Mouse (Mus musculus): ENCODE data around the gene Hcfc1. TPM values are rescaled to one million over a fixed set of nuclear protein-coding genes. Genes with fewer than 3 reads are reported as not detected.

Gene Hcfc1
- polyA plus RNA-seq, 1 experiment: 34.3 TPM

- Histone ChIP-seq H3K36me3 (ENCODE audit: control insufficient read depth, insufficient read depth, low read length) (no peaks in the 10 kb centered on the region), H3K4me3 (ENCODE audit: insufficient read depth, low read depth, low read length) (no peak overlapping the region), H3K27ac (ENCODE audit: insufficient read depth, low read depth, low read length) (no peak overlapping the region), H3K4me1 (ENCODE audit: control insufficient read depth, insufficient read depth, low read length) (no peaks in the 10 kb centered on the region), H3K27me3 (replicated peaks; ENCODE audit: control insufficient read depth, insufficient read depth, low read length) (no peaks in the 10 kb centered on the region)
- TF ChIP-seq CTCF (conservative IDR thresholded peaks at IDR 0.05; ENCODE audit: insufficient read depth, insufficient read length, low read depth, low read length) (no peak), POLR2A (IDR thresholded peaks at IDR 0.05; ENCODE audit: low read depth, low read length) (no peak)
- DNase-seq: peak; percentile 16
- WGBS: 46% methylated on average over 6 of the region's 6 CpGs
Measured at GRCm38 (mm10) chrX:73946896-73947295, 19.3 kb downstream of the Hcfc1 start.

- WGBS: 59% methylated on average over 2 of the region's 2 CpGs
- no peak for TF ChIP-seq POLR2A (IDR thresholded peaks at IDR 0.05; ENCODE audit: low read depth, low read length)
- TF ChIP-seq CTCF (conservative IDR thresholded peaks at IDR 0.05; ENCODE audit: insufficient read depth, insufficient read length, low read depth, low read length): no peak
- Histone ChIP-seq H3K27me3 (replicated peaks; ENCODE audit: control insufficient read depth, insufficient read depth, low read length) (no peaks in the 10 kb centered on the region), H3K27ac (ENCODE audit: insufficient read depth, low read depth, low read length) (no peak overlapping the region), H3K4me3 (ENCODE audit: insufficient read depth, low read depth, low read length) (no peak overlapping the region), H3K36me3 (ENCODE audit: control insufficient read depth, insufficient read depth, low read length) (no peaks in the 10 kb centered on the region), H3K4me1 (ENCODE audit: control insufficient read depth, insufficient read depth, low read length) (no peaks in the 10 kb centered on the region)
- no peak for DNase-seq
Measured at GRCm38 (mm10) chrX:73942294-73942693, 23.9 kb downstream of the Hcfc1 start.

- DNase-seq: no peak
- 68% methylated on average over 2 of the region's 2 CpGs for WGBS
- no peaks in the 10 kb centered on the region for H3K27me3 ChIP-seq (replicated peaks; ENCODE audit: control insufficient read depth, insufficient read depth, low read length)
- no peaks in the 10 kb centered on the region for H3K36me3 ChIP-seq (ENCODE audit: control insufficient read depth, insufficient read depth, low read length)
- H3K27ac ChIP-seq (ENCODE audit: insufficient read depth, low read depth, low read length): no peak overlapping the region
- no peak for TF ChIP-seq POLR2A (IDR thresholded peaks at IDR 0.05; ENCODE audit: low read depth, low read length)
- TF ChIP-seq CTCF (conservative IDR thresholded peaks at IDR 0.05; ENCODE audit: insufficient read depth, insufficient read length, low read depth, low read length): no peak
- no peaks in the 10 kb centered on the region for H3K4me1 ChIP-seq (ENCODE audit: control insufficient read depth, insufficient read depth, low read length)
- no peak overlapping the region for H3K4me3 ChIP-seq (ENCODE audit: insufficient read depth, low read depth, low read length)
Measured at GRCm38 (mm10) chrX:73941860-73942259, 24.3 kb downstream of the Hcfc1 start.

- H3K27ac ChIP-seq (ENCODE audit: insufficient read depth, low read depth, low read length): no peak overlapping the region
- H3K4me3 ChIP-seq (ENCODE audit: insufficient read depth, low read depth, low read length): no peak overlapping the region
- no peaks in the 10 kb centered on the region for H3K4me1 ChIP-seq (ENCODE audit: control insufficient read depth, insufficient read depth, low read length)
- 60% methylated on average over 2 of the region's 2 CpGs for WGBS
- H3K27me3 ChIP-seq (replicated peaks; ENCODE audit: control insufficient read depth, insufficient read depth, low read length): no peaks in the 10 kb centered on the region
- no peak for DNase-seq
- no peaks in the 10 kb centered on the region for H3K36me3 ChIP-seq (ENCODE audit: control insufficient read depth, insufficient read depth, low read length)
- no peak for TF ChIP-seq POLR2A (IDR thresholded peaks at IDR 0.05; ENCODE audit: low read depth, low read length)
- TF ChIP-seq CTCF (conservative IDR thresholded peaks at IDR 0.05; ENCODE audit: insufficient read depth, insufficient read length, low read depth, low read length): no peak
Measured at GRCm38 (mm10) chrX:73931871-73932270, 34.3 kb downstream of the Hcfc1 start.

GRCm38 (mm10) chrX:73930402-73931062 is 35.6 kb downstream of the Hcfc1 start, which contains the start of gene Renbp:
Gene Renbp, minus strand, starts transcription at chrX:73930850.
- DNase-seq: peak; percentile 88
- H3K36me3 ChIP-seq (ENCODE audit: control insufficient read depth, insufficient read depth, low read length): no peaks in the 10 kb centered on the region
- H3K27me3 ChIP-seq (replicated peaks; ENCODE audit: control insufficient read depth, insufficient read depth, low read length): no peaks in the 10 kb centered on the region
- peak within 1 kb of the TSS; percentile 47; the same call in 1 of the 2 replicates for H3K27ac ChIP-seq (ENCODE audit: insufficient read depth, low read depth, low read length)
- no peaks in the 10 kb centered on the region for H3K4me1 ChIP-seq (ENCODE audit: control insufficient read depth, insufficient read depth, low read length)
- 14% methylated on average over 17 of the region's 17 CpGs for WGBS
- TF ChIP-seq POLR2A (IDR thresholded peaks at IDR 0.05; ENCODE audit: low read depth, low read length) (no peak), CTCF (conservative IDR thresholded peaks at IDR 0.05; ENCODE audit: insufficient read depth, insufficient read length, low read depth, low read length) (no peak)
- H3K4me3 ChIP-seq (ENCODE audit: insufficient read depth, low read depth, low read length): peak within 1 kb of the TSS; percentile 82

GRCm38 (mm10) chrX:73922550-73922882 is 43.6 kb downstream of the Hcfc1 start:
- no peaks in the 10 kb centered on the region for H3K27me3 ChIP-seq (replicated peaks; ENCODE audit: control insufficient read depth, insufficient read depth, low read length)
- no peak overlapping the region for H3K27ac ChIP-seq (ENCODE audit: insufficient read depth, low read depth, low read length)
- 0 out of 2 replicates have a peak, but pooled peaks cover 3% of the 10 kb centered on the region for H3K4me1 ChIP-seq (ENCODE audit: control insufficient read depth, insufficient read depth, low read length)
- WGBS: 82% methylated on average over 7 of the region's 8 CpGs
- DNase-seq: no peak
- no peaks in the 10 kb centered on the region for H3K36me3 ChIP-seq (ENCODE audit: control insufficient read depth, insufficient read depth, low read length)
- TF ChIP-seq POLR2A (IDR thresholded peaks at IDR 0.05; ENCODE audit: low read depth, low read length) (no peak), CTCF (conservative IDR thresholded peaks at IDR 0.05; ENCODE audit: insufficient read depth, insufficient read length, low read depth, low read length) (no peak)
- H3K4me3 ChIP-seq (ENCODE audit: insufficient read depth, low read depth, low read length): peak overlapping the region; percentile 84

- Histone ChIP-seq H3K4me3 (ENCODE audit: insufficient read depth, low read depth, low read length) (peak within 1 kb of the TSS; percentile 84), H3K27ac (ENCODE audit: insufficient read depth, low read depth, low read length) (peak within 1 kb of the TSS; percentile 66), H3K4me1 (ENCODE audit: control insufficient read depth, insufficient read depth, low read length) (0 out of 2 replicates have a peak, but pooled peaks cover 3% of the 10 kb centered on the region), H3K27me3 (replicated peaks; ENCODE audit: control insufficient read depth, insufficient read depth, low read length) (no peaks in the 10 kb centered on the region), H3K36me3 (ENCODE audit: control insufficient read depth, insufficient read depth, low read length) (no peaks in the 10 kb centered on the region)
- no peak for TF ChIP-seq POLR2A (IDR thresholded peaks at IDR 0.05; ENCODE audit: low read depth, low read length)
- TF ChIP-seq CTCF (conservative IDR thresholded peaks at IDR 0.05; ENCODE audit: insufficient read depth, insufficient read length, low read depth, low read length): no peak
- DNase-seq: peak; percentile 93
- WGBS: 1% methylated on average over 43 of the region's 43 CpGs
Measured at GRCm38 (mm10) chrX:73921823-73922549, 44.2 kb downstream of the Hcfc1 start, which contains the start of the genes Arhgap4 and Naa10. Gene Arhgap4, minus strand, starts transcription at chrX:73921870. Gene Naa10, minus strand, starts transcription at chrX:73921944.
